Mouse (Mus musculus) layer of hippocampus, postnatal 10 days (tissue): ENCODE results near the gene Cnr2. TPM values are rescaled to one million over a fixed set of nuclear protein-coding genes. Genes with fewer than 3 reads are reported as not detected.

Source experiments
- DNase-seq, 2 experiments: peaks; one replicate each; pipeline ENCODE4 v3.0.0; 2021; ENCODE audit warnings: low spot score in 2 of 2
- total RNA-seq, 2 experiments: library from RNA; stranded (reverse); gene quantifications; 2 replicates each; pipeline ENCODE4 v1.2.3; 2021

Cnr2 gene
- total RNA-seq, 2 experiments from 2014 or later: 0.18 to 0.22 TPM

DNA sequence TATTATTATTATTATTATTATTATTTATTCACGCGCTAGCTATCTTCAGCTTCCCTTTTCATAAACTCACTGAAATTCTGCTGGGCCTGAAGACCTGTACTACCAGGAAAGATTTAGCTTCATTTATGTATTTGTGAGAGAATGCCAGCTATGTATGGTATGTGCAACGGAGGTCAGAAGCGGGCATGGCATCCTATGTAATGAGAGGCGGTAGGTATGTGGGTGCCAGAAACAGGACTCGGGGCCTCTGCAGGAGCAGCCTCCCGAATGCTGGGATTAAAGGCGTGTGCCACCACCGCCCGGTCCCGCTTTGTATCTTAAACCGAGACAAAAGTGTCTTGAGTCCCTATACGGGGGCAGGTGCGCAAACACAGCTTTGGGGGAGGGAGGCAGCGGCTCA is 67.8 kb downstream of the Cnr2 start:
- DNase-seq: no peak

DNA sequence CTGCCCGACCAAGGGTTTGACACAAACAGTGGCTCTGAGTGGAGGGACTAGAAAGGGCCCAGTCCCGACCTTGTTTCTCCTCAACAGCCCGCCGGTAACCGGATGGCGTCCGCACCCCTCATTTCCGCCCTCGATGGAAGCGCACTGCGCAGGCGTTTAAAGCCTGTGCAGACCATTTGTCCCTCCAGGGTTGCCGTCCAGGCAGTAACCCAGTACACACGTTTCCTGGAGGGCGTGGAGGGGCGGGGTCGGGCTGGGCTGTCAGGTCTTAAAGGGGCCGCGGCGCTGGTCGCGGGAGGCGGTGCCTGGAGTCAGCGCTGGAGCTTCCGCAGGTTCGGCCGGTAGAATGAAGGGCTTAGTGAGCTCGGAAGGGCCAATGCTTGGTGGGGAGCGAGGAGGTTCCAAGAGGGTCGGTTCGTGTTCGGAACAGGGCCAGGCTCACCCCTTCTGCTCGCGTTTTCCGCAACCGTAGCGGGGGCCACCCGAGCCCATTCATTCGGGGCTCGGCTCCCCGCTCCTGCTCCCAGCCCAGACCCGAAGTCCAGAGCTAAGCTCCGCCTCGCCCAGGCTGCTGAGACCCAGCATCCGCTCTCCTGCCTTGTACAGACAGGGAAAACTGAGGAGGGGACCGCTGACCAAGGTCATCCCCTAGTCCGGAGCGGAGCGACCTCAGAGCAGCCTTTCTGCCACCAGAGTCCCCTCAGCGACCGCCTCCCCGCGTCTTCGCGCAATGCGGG is 68.4 kb downstream of the Cnr2 start, which contains the start of gene Gale:
TSS of gene Gale (plus strand) at position 271 of the 737 bp plus-strand sequence.
- DNase-seq: peak; percentile 87 to 92

GRCm38 (mm10) chr4:135964426-135964825 is 69.2 kb downstream of the Cnr2 start:
- peak; percentile 59 to 67 for DNase-seq

DNA sequence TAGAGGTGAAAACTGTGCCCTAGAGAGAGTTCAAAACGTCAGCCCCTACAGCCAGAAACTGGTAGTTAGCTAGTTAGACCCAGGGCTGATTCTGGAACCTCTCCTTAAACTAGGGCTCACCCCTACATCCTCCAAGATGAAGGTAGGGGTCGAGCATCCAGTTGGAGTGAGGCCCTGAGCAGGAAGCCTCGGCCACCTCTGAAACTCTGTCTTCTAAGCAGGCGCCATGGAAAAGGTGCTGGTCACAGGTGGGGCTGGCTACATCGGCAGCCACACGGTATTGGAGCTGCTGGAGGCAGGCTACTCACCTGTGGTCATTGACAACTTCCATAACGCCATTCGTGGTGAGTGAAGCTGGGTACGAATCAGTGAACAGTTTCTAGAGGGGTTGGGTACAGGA is 69.9 kb downstream of the Cnr2 start:
- DNase-seq: no peak

DNA sequence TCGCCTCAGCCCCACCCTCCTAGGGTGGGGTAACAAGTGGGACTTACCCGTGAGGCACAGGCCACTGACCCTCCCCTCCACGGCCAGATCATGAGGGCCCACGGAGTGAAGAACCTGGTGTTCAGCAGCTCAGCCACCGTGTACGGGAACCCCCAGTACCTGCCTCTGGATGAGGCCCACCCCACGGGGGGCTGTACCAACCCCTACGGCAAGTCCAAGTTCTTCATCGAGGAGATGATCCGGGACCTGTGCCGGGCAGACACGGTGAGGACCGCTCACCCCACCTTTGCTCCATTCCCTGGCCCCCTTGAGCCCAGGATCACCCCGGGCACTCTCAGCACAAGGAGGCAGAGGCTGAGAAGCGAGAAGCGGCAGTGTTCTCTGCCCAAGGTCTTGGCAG is 71.1 kb downstream of the Cnr2 start:
- DNase-seq: no peak

DNA sequence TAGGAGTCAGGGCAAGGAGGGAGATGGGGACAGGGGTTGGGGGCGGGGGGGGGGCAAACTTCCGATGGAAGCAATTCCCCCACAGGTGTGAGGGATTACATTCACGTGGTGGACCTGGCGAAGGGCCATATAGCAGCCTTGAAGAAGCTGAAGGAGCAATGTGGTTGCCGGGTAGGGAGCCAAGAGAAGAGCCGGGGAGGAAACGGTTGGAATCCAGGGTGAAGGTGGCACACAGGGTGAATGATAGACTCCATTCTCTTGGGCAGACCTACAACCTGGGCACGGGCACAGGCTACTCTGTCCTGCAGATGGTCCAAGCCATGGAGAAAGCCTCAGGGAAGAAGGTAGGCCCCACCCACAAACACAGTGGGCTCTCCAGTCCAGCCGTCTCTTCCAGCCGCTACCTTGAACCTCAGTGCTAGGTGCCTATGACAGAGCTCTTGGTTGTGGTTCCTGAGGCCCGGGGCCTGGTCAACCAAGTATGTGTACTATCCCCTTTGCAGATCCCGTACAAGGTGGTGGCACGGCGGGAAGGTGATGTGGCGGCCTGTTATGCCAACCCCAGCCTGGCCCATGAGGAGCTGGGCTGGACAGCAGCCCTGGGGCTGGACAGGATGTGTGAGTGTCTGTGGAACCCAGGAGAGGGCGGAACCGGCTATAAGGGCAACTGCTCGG is 72.0 kb downstream of the Cnr2 start:
- DNase-seq: no peak

DNA sequence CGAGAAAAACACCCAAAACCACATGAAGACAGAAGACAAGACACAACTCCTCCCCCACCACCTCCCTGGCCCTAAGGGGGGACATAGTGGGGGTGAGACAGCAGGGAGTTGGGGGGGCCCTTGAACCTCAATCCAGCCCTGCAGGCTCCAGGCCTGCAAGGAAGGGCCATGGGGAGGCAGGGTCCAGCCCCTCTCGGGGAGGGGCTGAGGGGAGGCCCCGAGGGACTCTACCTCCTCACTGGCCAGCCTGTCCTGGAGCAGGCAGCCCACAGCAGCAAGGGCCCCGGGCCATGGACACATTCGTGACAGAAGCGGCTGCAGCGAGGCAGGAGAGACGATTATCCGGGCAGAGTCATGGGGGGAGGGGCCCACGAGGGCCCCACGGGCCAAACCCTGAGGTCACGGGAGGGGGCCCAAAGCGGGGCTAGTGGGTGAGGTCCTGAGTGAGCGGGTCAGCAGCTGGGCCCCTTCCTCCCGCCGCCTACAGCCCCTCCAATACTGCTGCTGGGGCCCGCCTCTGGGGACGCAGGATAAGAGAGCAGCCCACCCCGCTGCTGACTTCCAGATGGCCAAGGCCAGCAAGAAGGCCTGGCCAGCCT is 73.2 kb downstream of the Cnr2 start:
- no peak for DNase-seq

DNA sequence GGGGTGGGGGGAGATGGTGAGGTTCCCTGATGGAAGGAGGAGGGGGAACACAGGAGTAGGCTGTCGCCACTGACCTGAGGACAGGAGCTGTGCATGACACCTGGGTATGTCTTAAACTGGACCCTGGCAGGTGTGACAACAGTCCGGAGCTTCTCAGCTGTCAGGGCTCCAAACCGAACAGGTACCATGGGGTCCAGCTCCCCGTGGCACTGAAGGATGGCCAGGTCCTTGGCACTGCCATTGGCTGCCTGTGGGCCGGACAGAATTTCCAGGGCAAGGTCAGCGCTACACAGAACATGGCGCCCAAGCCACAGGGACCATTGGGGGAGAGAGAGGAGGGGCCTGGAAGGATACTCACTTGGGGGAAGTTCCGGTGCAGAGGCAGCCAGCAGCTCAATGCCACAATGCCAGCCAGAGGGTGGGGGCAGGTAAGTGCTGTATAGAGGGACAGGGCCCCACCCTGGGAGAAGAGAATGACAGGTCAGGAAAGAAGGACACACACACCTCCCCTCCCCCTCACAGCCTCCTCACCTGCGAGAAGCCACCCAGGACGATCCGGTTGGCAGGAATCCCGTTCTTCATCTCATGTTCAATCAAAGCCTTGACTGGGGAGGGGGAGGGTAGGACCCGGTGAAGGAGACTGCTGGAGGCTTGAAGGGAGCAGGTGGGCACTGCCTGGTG is 74.0 kb downstream of the Cnr2 start:
- no peak for DNase-seq

Other genes starting within 250 kb of the Cnr2 start
- gene Ifnlr1, start 209.1 kb upstream of the Cnr2 start, total RNA-seq: under 1 TPM; 0.41 to 0.42 TPM
- gene Il22ra1, start 167.2 kb upstream of the Cnr2 start, total RNA-seq: under 1 TPM; 0.13 to 0.18 TPM
- gene Myom3, start 135.7 kb upstream of the Cnr2 start, total RNA-seq: 1 to 10 TPM; 2.0 to 2.4 TPM
- 10 to 100 TPM; 86.7 to 88.2 TPM for gene Srsf10, start 39.6 kb upstream of the Cnr2 start, total RNA-seq
- gene Pnrc2, start 21.5 kb upstream of the Cnr2 start, total RNA-seq: 10 to 100 TPM; 59.0 to 80.1 TPM
- 10 to 100 TPM; 50.9 to 56.1 TPM for gene Fuca1, start 25.3 kb downstream of the Cnr2 start, total RNA-seq
- 10 to 100 TPM; 33.6 to 36.3 TPM for gene Hmgcl, start 51.1 kb downstream of the Cnr2 start, total RNA-seq
- gene Gale, start 68.3 kb downstream of the Cnr2 start, total RNA-seq: 10 to 100 TPM; 34.6 to 36.2 TPM
- 100 to 1,000 TPM; 113 to 119 TPM for gene Lypla2, start 77.2 kb downstream of the Cnr2 start, total RNA-seq
- 10 to 100 TPM; 76.2 to 81.0 TPM for gene Pithd1, start 91.9 kb downstream of the Cnr2 start, total RNA-seq
- 10 to 100 TPM; 32.5 to 33.6 TPM for gene Eloa, start 126.4 kb downstream of the Cnr2 start, total RNA-seq
- gene Rpl11, start 158.0 kb downstream of the Cnr2 start, total RNA-seq: 100 to 1,000 TPM; 322 to 405 TPM
- 100 to 1,000 TPM in 1 of 2 experiments, 10 to 100 TPM in 1; 80.3 to 101 TPM for gene Id3, start 248.1 kb downstream of the Cnr2 start, total RNA-seq